Mouse (Mus musculus): ENCODE measurements around the gene Narf. TPM values are rescaled to one million over a fixed set of nuclear protein-coding genes. Genes with fewer than 3 reads are reported as not detected.

Gene Narf
- polyA plus RNA-seq, 1 experiment: 4.0 TPM

GRCm38 (mm10) chr11:121237345-121238128 is 484 bp downstream of the Narf start:
- H3K27me3 ChIP-seq (ENCODE audit: control insufficient read depth, insufficient read depth, insufficient read length): no peaks in the 10 kb centered on the region

GRCm38 (mm10) chr11:121239669-121240068 is 2.6 kb downstream of the Narf start:
- no peaks in the 10 kb centered on the region for H3K79me2 ChIP-seq (ENCODE audit: control insufficient read depth, insufficient read depth)
- H3K36me3 ChIP-seq (ENCODE audit: control insufficient read depth, insufficient read depth): peaks cover 2% of the 10 kb centered on the region
- no peaks in the 10 kb centered on the region for H3K79me3 ChIP-seq (ENCODE audit: low read depth)
- no peaks in the 10 kb centered on the region for H3K27me3 ChIP-seq (ENCODE audit: control insufficient read depth, insufficient read depth, insufficient read length)
- no peak for TF ChIP-seq CEBPB (IDR thresholded peaks at IDR 0.05; ENCODE audit: low read depth)
- TF ChIP-seq MYOD1 (IDR thresholded peaks at IDR 0.05; ENCODE audit: control insufficient read depth, insufficient read length, low read depth): no peak
- TF ChIP-seq MYOG (IDR thresholded peaks at IDR 0.05; ENCODE audit: control insufficient read depth, extremely low read depth, insufficient read length): no peak
- no peak overlapping the region for H3K4me3 ChIP-seq (ENCODE audit: insufficient read depth, poor library complexity, severe bottlenecking)
- no peak overlapping the region for H3ac ChIP-seq (ENCODE audit: control insufficient read depth, insufficient read length, low read depth)

More at GRCm38 (mm10) chr11:121237345-121238128, 484 bp downstream of the Narf start:
- TF ChIP-seq USF1 (IDR thresholded peaks at IDR 0.05; ENCODE audit: low read depth) (peak; percentile 71), CTCF (IDR thresholded peaks at IDR 0.05; ENCODE audit: control insufficient read depth, insufficient read depth, insufficient read length) (peak; percentile 0), MYOG (IDR thresholded peaks at IDR 0.05; ENCODE audit: control insufficient read depth, extremely low read depth, insufficient read length) (no peak), CEBPB (IDR thresholded peaks at IDR 0.05; ENCODE audit: low read depth) (no peak), MYOD1 (IDR thresholded peaks at IDR 0.05; ENCODE audit: control insufficient read depth, insufficient read length, low read depth) (no peak)
- no peaks in the 10 kb centered on the region for H3K79me2 ChIP-seq (ENCODE audit: control insufficient read depth, insufficient read depth)
- H3K4me3 ChIP-seq (ENCODE audit: insufficient read depth, poor library complexity, severe bottlenecking): peak overlapping the region; percentile 67
- H3ac ChIP-seq (ENCODE audit: control insufficient read depth, insufficient read length, low read depth): peak overlapping the region; percentile 53
- H3K36me3 ChIP-seq (ENCODE audit: control insufficient read depth, insufficient read depth): no peaks in the 10 kb centered on the region
- no peaks in the 10 kb centered on the region for H3K79me3 ChIP-seq (ENCODE audit: low read depth)

- Histone ChIP-seq H3K27me3 (ENCODE audit: control insufficient read depth, insufficient read depth, insufficient read length) (no peaks in the 10 kb centered on the region), H3K79me2 (ENCODE audit: control insufficient read depth, insufficient read depth) (no peaks in the 10 kb centered on the region), H3K79me3 (ENCODE audit: low read depth) (no peaks in the 10 kb centered on the region), H3K4me3 (ENCODE audit: insufficient read depth, poor library complexity, severe bottlenecking) (no peak overlapping the region), H3K36me3 (ENCODE audit: control insufficient read depth, insufficient read depth) (peaks cover 31% of the 10 kb centered on the region), H3ac (ENCODE audit: control insufficient read depth, insufficient read length, low read depth) (no peak overlapping the region)
- TF ChIP-seq CTCF (IDR thresholded peaks at IDR 0.05; ENCODE audit: control insufficient read depth, insufficient read depth, insufficient read length) (no peak), MYOG (IDR thresholded peaks at IDR 0.05; ENCODE audit: control insufficient read depth, extremely low read depth, insufficient read length) (no peak), MAX (IDR thresholded peaks at IDR 0.05) (no peak)
These were observed 13.1 kb downstream of the Narf start for GRCm38 (mm10) chr11:121250196-121250595.

- Histone ChIP-seq H3K4me3 (ENCODE audit: insufficient read depth, poor library complexity, severe bottlenecking) (peak within 1 kb of the TSS; percentile 97), H3K79me3 (ENCODE audit: low read depth) (peaks cover 41% of the 10 kb centered on the region), H3K79me2 (ENCODE audit: control insufficient read depth, insufficient read depth) (peaks cover 47% of the 10 kb centered on the region), H3ac (ENCODE audit: control insufficient read depth, insufficient read length, low read depth) (peak within 1 kb of the TSS; percentile 81), H3K36me3 (ENCODE audit: control insufficient read depth, insufficient read depth) (peaks cover 30% of the 10 kb centered on the region), H3K27me3 (ENCODE audit: control insufficient read depth, insufficient read depth, insufficient read length) (no peaks in the 10 kb centered on the region)
- TF ChIP-seq MAX (IDR thresholded peaks at IDR 0.05) (peak; percentile 53), USF1 (IDR thresholded peaks at IDR 0.05; ENCODE audit: low read depth) (peak; percentile 72), CEBPB (IDR thresholded peaks at IDR 0.05; ENCODE audit: low read depth) (no peak)
These were observed 22.4 kb downstream of the Narf start, which contains the start of gene Foxk2 for GRCm38 (mm10) chr11:121259160-121260100. TSS of gene Foxk2 (plus strand) at chr11:121259990.

GRCm38 (mm10) chr11:121260211-121260906 is 23.3 kb downstream of the Narf start:
- Histone ChIP-seq H3K4me3 (ENCODE audit: insufficient read depth, poor library complexity, severe bottlenecking) (peak overlapping the region; percentile 97), H3ac (ENCODE audit: control insufficient read depth, insufficient read length, low read depth) (peak overlapping the region; percentile 81), H3K79me2 (ENCODE audit: control insufficient read depth, insufficient read depth) (peaks cover 56% of the 10 kb centered on the region), H3K27me3 (ENCODE audit: control insufficient read depth, insufficient read depth, insufficient read length) (no peaks in the 10 kb centered on the region), H3K79me3 (ENCODE audit: low read depth) (peaks cover 49% of the 10 kb centered on the region), H3K36me3 (ENCODE audit: control insufficient read depth, insufficient read depth) (peaks cover 40% of the 10 kb centered on the region)
- no peak for TF ChIP-seq MAX (IDR thresholded peaks at IDR 0.05)
- TF ChIP-seq MYOG (IDR thresholded peaks at IDR 0.05; ENCODE audit: control insufficient read depth, extremely low read depth, insufficient read length): no peak
- no peak for TF ChIP-seq FOSL1 (IDR thresholded peaks at IDR 0.05; ENCODE audit: insufficient read depth, low read length, poor library complexity, severe bottlenecking)
- TF ChIP-seq CEBPB (IDR thresholded peaks at IDR 0.05; ENCODE audit: low read depth): no peak
- no peak for TF ChIP-seq CTCF (IDR thresholded peaks at IDR 0.05; ENCODE audit: control insufficient read depth, insufficient read depth, insufficient read length)
- TF ChIP-seq USF1 (IDR thresholded peaks at IDR 0.05; ENCODE audit: low read depth): no peak
- TF ChIP-seq MYOD1 (IDR thresholded peaks at IDR 0.05; ENCODE audit: control insufficient read depth, insufficient read length, low read depth): no peak

Measured in C2C12 (cell line).